Mouse (Mus musculus): Measurements from ENCODE around the gene Gm29609.
A peak's percentile ranks its signal among the peaks of the same experiment; 100 is the strongest.

DNA sequence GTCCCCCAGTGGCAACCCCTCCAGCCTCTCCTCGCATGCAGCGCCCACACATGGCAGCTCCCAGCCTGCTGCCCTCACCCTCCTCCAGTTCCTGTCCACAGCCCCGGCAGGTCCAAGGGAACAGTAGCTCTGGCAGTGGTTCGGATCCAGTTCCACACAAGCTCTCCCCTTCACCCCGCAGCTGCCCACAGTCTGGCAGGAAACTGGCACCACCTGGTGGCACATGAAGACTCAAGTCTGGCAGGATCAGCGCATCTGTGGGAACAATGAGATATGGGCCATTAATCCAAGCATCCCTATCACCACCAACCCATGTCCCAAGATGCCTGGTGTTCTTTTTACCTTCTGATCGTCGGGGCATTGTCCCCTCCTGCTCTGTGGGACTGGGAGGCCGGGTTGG is 20.2 kb upstream of the Gm29609 start:
- TF ChIP-seq CTCF (IDR thresholded peaks at IDR 0.05; ENCODE audit: insufficient read depth, low read depth, low read length) = 0 out of 2 replicates have a peak, but pooled peaks have one; percentile 25
- TF ChIP-seq POLR2A (IDR thresholded peaks at IDR 0.05; ENCODE audit: insufficient read depth, low read depth, low read length) = no peak
